In genomic region chr14:79767601-79768000, GRCm38 (mm10) we compare ENCODE assay signal across 16 mouse cellular contexts. TPM values are rescaled to one million over a fixed set of nuclear protein-coding genes. Genes with fewer than 3 reads are reported as not detected.
DNase-seq lines count a peak whose midpoint lies in the region; ATAC-seq and TF ChIP-seq lines count a peak whose summit lies in the region.
"Had no signal": no experiment of that assay in that cellular context is flagged by ENCODE, and none has a peak within 500 bp of the region (broad histone marks: within the 10 kb centered on the region; RNA-seq: fewer than 3 reads in every experiment).

No protein-coding gene starts in this region.

- H3K4me2 ChIP-seq in hindbrain, embryonic 12.5 days (replicated peaks) = peak overlapping the region; percentile 76
- H3K4me2 ChIP-seq in midbrain, embryonic 12.5 days (replicated peaks) = peak overlapping the region; percentile 72
- no peak overlapping the region for H3K4me2 ChIP-seq in heart, embryonic 11.5 days
- H3K4me2 ChIP-seq: liver, embryonic 13.5 days had no signal

- peaks cover 46% of the 10 kb centered on the region for H3K27me3 ChIP-seq in hindbrain, embryonic 12.5 days
- peaks cover 51% of the 10 kb centered on the region for H3K27me3 ChIP-seq in midbrain, embryonic 12.5 days
- peaks cover 55% of the 10 kb centered on the region for H3K27me3 ChIP-seq in heart, embryonic 11.5 days (ENCODE audit: control insufficient read depth, insufficient read depth, low read length)

- H3K36me3 ChIP-seq in hindbrain, embryonic 12.5 days = no peaks in the 10 kb centered on the region
- H3K36me3 ChIP-seq in midbrain, embryonic 12.5 days = peaks cover 17% of the 10 kb centered on the region; the same call in 1 of the 2 replicates
- H3K36me3 ChIP-seq in heart, embryonic 11.5 days (ENCODE audit: control insufficient read depth, insufficient read depth, low read length) = no peaks in the 10 kb centered on the region
- H3K36me3 ChIP-seq: heart, embryonic 15.5 days; liver, embryonic 13.5 days had no signal

- WGBS in hindbrain, embryonic 12.5 days = 4% methylated on average over 11 of the region's 11 CpGs
- 6% methylated on average over 11 of the region's 11 CpGs for WGBS in midbrain, embryonic 12.5 days
- WGBS in heart, embryonic 11.5 days (ENCODE audit: insufficient replicate concordance) = 10% methylated on average over 11 of the region's 11 CpGs

- TF ChIP-seq CTCF in left cerebral cortex, adult 2 months (IDR thresholded peaks at IDR 0.05) = no peak

- ATAC-seq in hindbrain, embryonic 12.5 days (ENCODE audit: low FRiP score) = no peak
- ATAC-seq in midbrain, embryonic 12.5 days (ENCODE audit: low FRiP score, low read depth) = no peak
- no peak for ATAC-seq in heart, embryonic 11.5 days (replicated peaks; ENCODE audit: insufficient number of reproducible peaks, low FRiP score, low TSS enrichment)

- no peak for DNase-seq in left cerebral cortex, adult 2 months (ENCODE audit: extremely low spot score in 1 of 2, low spot score in 2 of 2)
- no peak for DNase-seq in left cerebral cortex, postnatal 36 days (ENCODE audit: low spot score in 2 of 2)
- no peak for DNase-seq in spleen, postnatal 36 days (ENCODE audit: low spot score in 2 of 2)
- DNase-seq in retina, postnatal 1 day = no peak
- no peak for DNase-seq in spleen, adult 12 weeks (ENCODE audit: low spot score)
- DNase-seq: adrenal gland, postnatal 25 days; cerebellum, adult 11 months; gastrocnemius, adult 2 months; kidney, adult 2 months; liver, embryonic 13.5 days; lung, postnatal 4 days; thymus, postnatal 14 days had no signal

- peak overlapping the region; percentile 52 for H3K4me3 ChIP-seq in left cerebral cortex, adult 2 months
- H3K4me3 ChIP-seq in hindbrain, embryonic 12.5 days = peak overlapping the region; percentile 58
- peak overlapping the region; percentile 67 for H3K4me3 ChIP-seq in midbrain, embryonic 12.5 days
- no peak overlapping the region for H3K4me3 ChIP-seq in heart, embryonic 11.5 days (ENCODE audit: low read depth, low read length)
- H3K4me3 ChIP-seq: gastrocnemius, adult 2 months; liver, embryonic 13.5 days had no signal

- peak overlapping the region; percentile 69 for H3K9ac ChIP-seq in hindbrain, embryonic 12.5 days
- peak overlapping the region; percentile 76 for H3K9ac ChIP-seq in midbrain, embryonic 12.5 days (replicated peaks)
- H3K9ac ChIP-seq in heart, embryonic 11.5 days (ENCODE audit: low read depth, low read length) = no peak overlapping the region
- H3K9ac ChIP-seq: heart, embryonic 15.5 days; liver, embryonic 13.5 days had no signal

- no peaks in the 10 kb centered on the region for H3K9me3 ChIP-seq in hindbrain, embryonic 12.5 days (replicated peaks)
- no peaks in the 10 kb centered on the region for H3K9me3 ChIP-seq in midbrain, embryonic 12.5 days
- H3K9me3 ChIP-seq in heart, embryonic 11.5 days (replicated peaks; ENCODE audit: control insufficient read depth, low read length) = no peaks in the 10 kb centered on the region
- H3K9me3 ChIP-seq: heart, embryonic 15.5 days; liver, embryonic 13.5 days had no signal

- intact Hi-C loops in left cerebral cortex, adult 2 months (cut with DNase I) = no loop called here
- intact Hi-C loops in left cerebral cortex, postnatal 36 days (cut with DNase I) = loop anchor here (5.0 kb wide), 1 partner anchor 150 kb away; no protein-coding TSS in a partner anchor

- H3K27ac ChIP-seq in left cerebral cortex, adult 2 months = no peak overlapping the region
- no peak overlapping the region for H3K27ac ChIP-seq in hindbrain, embryonic 12.5 days
- no peak overlapping the region for H3K27ac ChIP-seq in midbrain, embryonic 12.5 days (replicated peaks)
- no peak overlapping the region for H3K27ac ChIP-seq in heart, embryonic 11.5 days (ENCODE audit: low read depth, low read length)
- H3K27ac ChIP-seq: gastrocnemius, adult 2 months; heart, embryonic 15.5 days; liver, embryonic 13.5 days had no signal

- peaks cover 45% of the 10 kb centered on the region for H3K4me1 ChIP-seq in hindbrain, embryonic 12.5 days
- peaks cover 50% of the 10 kb centered on the region for H3K4me1 ChIP-seq in midbrain, embryonic 12.5 days
- H3K4me1 ChIP-seq in heart, embryonic 11.5 days (ENCODE audit: control insufficient read depth, insufficient read depth, low read length) = peaks cover 15% of the 10 kb centered on the region

RNA-seq across cellular contexts. Expression of gene Pcdh8, which starts 3.5 kb away (rescaled TPM):
- total RNA-seq in left cerebral cortex, adult 2 months (2021) = 10 to 100 TPM; 57.5 to 64.1 TPM
- 10 to 100 TPM; 57.9 to 58.8 TPM for total RNA-seq in left cerebral cortex, postnatal 36 days (2021)
- 40.7 and 42.6 TPM in 2 replicates for polyA plus RNA-seq in hindbrain, embryonic 12.5 days (2016; fragmentation: Nextera tagmentation; extraction: Ambion mirVana)
- polyA plus RNA-seq in midbrain, embryonic 12.5 days (2016; fragmentation: Nextera tagmentation; extraction: Ambion mirVana) = 70.7 and 73.6 TPM in 2 replicates
- polyA plus RNA-seq in heart, embryonic 11.5 days (2014; fragmentation: Nextera tagmentation; extraction: Ambion mirVana) = 0.04 and 0.11 TPM in 2 replicates
- total RNA-seq: gastrocnemius, adult 2 months had no signal

Comparison
In these comparisons a context has a peak if more than half of its experiments do, and no peak if none do; other contexts are left out.
1. RNA of gene Pcdh8, which starts 3.5 kb away (polyA plus RNA-seq): 70.7 to 73.6 TPM in midbrain, embryonic 12.5 days and 40.7 to 42.6 TPM in hindbrain, embryonic 12.5 days; 0.04 to 0.11 TPM in heart, embryonic 11.5 days; every median in the first group is over 10 times any median in the second.